Mouse (Mus musculus): ENCODE measurements at regions not wholly inside any gene's neighbourhood (a gene's known extent, or its start where the extent isn't known, plus 50 kb on each side); places are given as distances from the start of the nearest gene placed in this dataset.

DNA sequence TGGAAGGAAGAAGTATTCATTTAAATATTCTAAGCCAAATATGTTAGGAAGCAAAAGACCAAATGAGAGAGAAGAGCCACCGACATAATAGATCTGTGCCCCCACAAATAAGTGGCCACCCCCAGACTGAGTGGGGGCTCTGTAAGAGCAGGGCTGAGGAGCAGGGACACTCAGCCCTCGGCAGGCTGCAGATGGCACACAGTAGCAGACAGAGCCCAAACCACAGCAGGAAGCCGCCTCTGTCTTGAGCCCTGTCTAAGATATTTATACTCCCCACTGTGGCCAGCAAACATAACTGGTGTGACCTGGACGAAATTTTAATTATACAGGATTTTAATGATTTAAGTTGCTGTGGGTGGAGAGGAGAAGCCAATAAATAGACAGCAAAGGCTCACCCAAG, 126.4 kb upstream of the Ank start:
- TF ChIP-seq CTCF (conservative IDR thresholded peaks at IDR 0.05 in 1 of 2, IDR thresholded peaks at IDR 0.05 in 1 of 2; ENCODE audit: low read depth in 2 of 2, low read length in 2 of 2) (no peak), POLR2A (IDR thresholded peaks at IDR 0.05; ENCODE audit: low read depth, low read length) (no peak), POLR2AphosphoS2 (IDR thresholded peaks at IDR 0.05; ENCODE audit: low read depth, low read length) (no peak), ZC3H11A (IDR thresholded peaks at IDR 0.05; ENCODE audit: low read depth, low read length) (no peak), CHD2 (IDR thresholded peaks at IDR 0.05; ENCODE audit: low read length) (no peak), SMC3 (IDR thresholded peaks at IDR 0.05; ENCODE audit: low read depth, low read length) (no peak), EP300 (IDR thresholded peaks at IDR 0.05; ENCODE audit: low read length) (no peak), BHLHE40 (IDR thresholded peaks at IDR 0.05; ENCODE audit: low read depth, low read length) (no peak), RAD21 (IDR thresholded peaks at IDR 0.05; ENCODE audit: low read depth, low read length) (no peak), ELF1 (IDR thresholded peaks at IDR 0.05; ENCODE audit: low read depth, low read length) (no peak), SIN3A (IDR thresholded peaks at IDR 0.05; ENCODE audit: low read length) (no peak), USF1 (IDR thresholded peaks at IDR 0.05; ENCODE audit: low read depth, low read length) (no peak), KAT2A (IDR thresholded peaks at IDR 0.05; ENCODE audit: insufficient replicate concordance, low read length) (no peak)

Measured in CH12.LX (cell line).